Mouse (Mus musculus): ENCODE measurements around the gene Omt2a. TPM values are rescaled to one million over a fixed set of nuclear protein-coding genes. Genes with fewer than 3 reads are reported as not detected.

Gene Omt2a
- total RNA-seq (2023) = not detected

GRCm38 (mm10) chr9:78314696-78315095, at the start of gene Omt2a:
Omt2a (minus strand) TSS chr9:78314796.

GRCm38 (mm10) chr9:78355611-78356010, 41.0 kb upstream of the Omt2a start, which contains the start of gene Gsta2:
Gsta2 (minus strand) TSS chr9:78355788.

GRCm38 (mm10) chr9:78327289-78327688, 12.7 kb upstream of the Omt2a start, which contains the start of gene Omt2b:
Omt2b (plus strand) TSS chr9:78327589.

GRCm38 (mm10) chr9:78289723-78290122, 24.9 kb downstream of the Omt2a start, which contains the start of gene Gm10639:
Gm10639 (plus strand) TSS chr9:78289923.

Other genes with a start within 250 kb of the Omt2a start
- 10 to 100 TPM; 40.4 to 42.3 TPM for gene Fbxo9, start 205.7 kb downstream of the Omt2a start, total RNA-seq (2023)
- gene Ick, start 205.6 kb downstream of the Omt2a start, total RNA-seq (2023) = 1 to 10 TPM; 3.5 to 3.7 TPM
- 1 to 10 TPM in 1 of 2 experiments, under 1 TPM in 1; 0.79 to 1.6 TPM for gene Gsta4, start 132.0 kb downstream of the Omt2a start, total RNA-seq (2023)
- not detected for gene Gsta1, start 84.1 kb downstream of the Omt2a start, total RNA-seq (2023)
- gene Gm3776, start 57.7 kb downstream of the Omt2a start, total RNA-seq (2023) = not detected
- gene Gm10639, start 24.9 kb downstream of the Omt2a start, total RNA-seq (2023) = not detected
- gene Omt2b, start 12.8 kb upstream of the Omt2a start, total RNA-seq (2023) = not detected
- not detected for gene Gsta2, start 41.0 kb upstream of the Omt2a start, total RNA-seq (2023)
- gene Dppa5a, start 53.4 kb upstream of the Omt2a start, total RNA-seq (2023) = not detected
- gene Ooep, start 63.9 kb upstream of the Omt2a start, total RNA-seq (2023) = not detected
- not detected for gene Ddx43, start 81.0 kb upstream of the Omt2a start, total RNA-seq (2023)
- 1 to 10 TPM; 7.0 to 9.3 TPM for gene Cgas, start 128.4 kb upstream of the Omt2a start, total RNA-seq (2023)
- gene Mto1, start 133.4 kb upstream of the Omt2a start, total RNA-seq (2023) = 10 to 100 TPM; 14.4 to 15.7 TPM
- not detected for gene Gm17324, start 134.0 kb upstream of the Omt2a start, total RNA-seq (2023)
- 1,000 to 10,000 TPM; 3,050 to 3,467 TPM for gene Eef1a1, start 174.4 kb upstream of the Omt2a start, total RNA-seq (2023)